Mouse (Mus musculus) central nervous system, embryonic 11.5 days (tissue): ENCODE measurements around the gene Btbd35f12. TPM values are rescaled to one million over a fixed set of nuclear protein-coding genes. Genes with fewer than 3 reads are reported as not detected.

Experiments
- polyA plus RNA-seq: library from polyadenylated mRNA; depleted of rRNA; stranded (reverse); fragments of >200 nt; gene quantifications from 2 replicates; pipeline ENCODE4 v1.2.3, GENCODE M21; 2012; rRNA removed

Btbd35f12 gene
- polyA plus RNA-seq: not detected in 2 replicates

GRCm38 (mm10) chrX:33313079-33313478 lies at the start of gene Btbd35f12:
TSS of gene Btbd35f12 (plus strand) at chrX:33313379.

Other genes with a start within 250 kb of the Btbd35f12 start
- gene Spin2-ps6, start 78.5 kb upstream of the Btbd35f12 start, polyA plus RNA-seq: not detected in 2 replicates